Mouse (Mus musculus) lung, embryonic 14.5 days (tissue): ENCODE measurements around the gene Sema3e. TPM values are rescaled to one million over a fixed set of nuclear protein-coding genes. Genes with fewer than 3 reads are reported as not detected.

ENCODE experiments used
- ATAC-seq: fragments of 200-750 bp; cut with Nextera tagmentation; 2 replicates; pipeline ENCODE4 v1.8.0; 2017; ENCODE audit warnings: mild to moderate bottlenecking, moderate TSS enrichment, moderate library complexity; ENCODE audit not compliant: insufficient read depth
- DNase-seq: peaks from one replicate; pipeline ENCODE4 v3.0.0-alpha.2; 2015
- H3K27ac ChIP-seq: fragments of 300-500 bp; sonication (generic); 2 replicates; pipeline ENCODE4 v1.5.1; 2014; ENCODE audit warnings: low read depth, mild to moderate bottlenecking, moderate library complexity
- H3K27me3 ChIP-seq: fragments of 300-500 bp; sonication (generic); 2 replicates; pipeline ENCODE4 v1.6.1; 2014; ENCODE audit warnings: low read length, control low read depth; ENCODE audit not compliant: insufficient read depth
- H3K36me3 ChIP-seq: fragments of 300-500 bp; sonication (generic); 2 replicates; pipeline ENCODE4 v1.6.1; 2014; ENCODE audit warnings: control low read depth; ENCODE audit not compliant: insufficient read depth
- H3K4me1 ChIP-seq: fragments of 300-500 bp; sonication (generic); 2 replicates; pipeline ENCODE4 v1.6.1; 2014; ENCODE audit warnings: antibody characterized with exemption, control low read depth; ENCODE audit not compliant: insufficient read depth
- H3K4me2 ChIP-seq: fragments of 300-500 bp; sonication (generic); 2 replicates; pipeline ENCODE4 v1.6.1; 2014; ENCODE audit warnings: mild to moderate bottlenecking
- H3K4me3 ChIP-seq: fragments of 300-500 bp; sonication (generic); 2 replicates; pipeline ENCODE4 v1.5.1; 2014; ENCODE audit warnings: low read depth, low read length
- H3K9ac ChIP-seq: fragments of 300-500 bp; sonication (generic); 2 replicates; pipeline ENCODE4 v1.6.1; 2014
- H3K9me3 ChIP-seq: fragments of 300-500 bp; sonication (generic); 2 replicates; pipeline ENCODE4 v1.6.1; 2016; ENCODE audit warnings: low read depth, low read length, control low read depth
- CTCF ChIP-seq: IDR thresholded peaks from 2 replicates; pipeline ENCODE4 v1.5.1; 2016; ENCODE audit warnings: antibody characterized with exemption, low read depth
- WGBS: fragments of 180-500 bp; shearing (Covaris S2); extraction: QIAGEN DNeasy Blood & Tissue Kit; methylation state at CpG from one replicate; pipeline ENCODE4 v1.1.7; 2014; 5-methylcytosine and 5-hydroxymethylcytosine counted together
- polyA plus RNA-seq: library from polyadenylated mRNA; unstranded; fragments of >200 nt; fragmentation: Nextera tagmentation; extraction: Ambion mirVana; gene quantifications from 2 replicates; pipeline ENCODE4 v1.2.1, GENCODE M21; 2014

Sema3e gene
- polyA plus RNA-seq, 1 experiment from 2014 or later: 18.7 TPM

GRCm38 (mm10) chr5:14040208-14040607, 15.1 kb downstream of the Sema3e start:
- WGBS: 17% methylated on average over 4 of the region's 4 CpGs
- DNase-seq: peak; percentile 24
- H3K4me2 ChIP-seq: no peak overlapping the region
- H3K4me1 ChIP-seq: no peaks in the 10 kb centered on the region
- TF ChIP-seq CTCF: no peak
- no peaks in the 10 kb centered on the region for H3K9me3 ChIP-seq
- H3K36me3 ChIP-seq: no peaks in the 10 kb centered on the region
- no peak overlapping the region for H3K4me3 ChIP-seq
- ATAC-seq: peak; percentile 76; the same call in 1 of the 2 replicates
- peak overlapping the region; percentile 63; the same call in 1 of the 2 replicates for H3K27ac ChIP-seq
- H3K9ac ChIP-seq: no peak overlapping the region
- no peaks in the 10 kb centered on the region for H3K27me3 ChIP-seq

GRCm38 (mm10) chr5:14043116-14043515, 18.0 kb downstream of the Sema3e start:
- Histone ChIP-seq H3K4me1 (no peaks in the 10 kb centered on the region), H3K4me2 (no peak overlapping the region), H3K4me3 (no peak overlapping the region), H3K36me3 (no peaks in the 10 kb centered on the region), H3K9me3 (no peaks in the 10 kb centered on the region), H3K27ac (no peak overlapping the region), H3K27me3 (no peaks in the 10 kb centered on the region), H3K9ac (no peak overlapping the region)
- DNase-seq: no peak
- no peak for ATAC-seq
- 86% methylated on average over 5 of the region's 5 CpGs for WGBS
- TF ChIP-seq CTCF: no peak

- Histone ChIP-seq H3K27me3 (no peaks in the 10 kb centered on the region), H3K4me1 (no peaks in the 10 kb centered on the region), H3K36me3 (no peaks in the 10 kb centered on the region), H3K4me2 (no peak overlapping the region), H3K27ac (no peak overlapping the region), H3K4me3 (no peak overlapping the region), H3K9me3 (no peaks in the 10 kb centered on the region), H3K9ac (no peak overlapping the region)
- 86% methylated on average over 6 of the region's 6 CpGs for WGBS
- ATAC-seq: no peak
- no peak for TF ChIP-seq CTCF
- no peak for DNase-seq
Observed at GRCm38 (mm10) chr5:14043983-14044382, 18.9 kb downstream of the Sema3e start.

- DNase-seq: peak; percentile 67
- Histone ChIP-seq H3K27me3 (no peaks in the 10 kb centered on the region), H3K27ac (no peak overlapping the region), H3K9ac (no peak overlapping the region), H3K4me2 (peak overlapping the region; percentile 15; the same call in 1 of the 2 replicates), H3K4me1 (no peaks in the 10 kb centered on the region), H3K9me3 (no peaks in the 10 kb centered on the region), H3K4me3 (no peak overlapping the region), H3K36me3 (no peaks in the 10 kb centered on the region)
- no peak for TF ChIP-seq CTCF
- 23% methylated on average over 7 of the region's 7 CpGs for WGBS
- 0 out of 2 replicates have a peak, but pooled peaks have one; percentile 52 for ATAC-seq
Observed at GRCm38 (mm10) chr5:14048660-14049059, 23.6 kb downstream of the Sema3e start.

GRCm38 (mm10) chr5:14054472-14054871, 29.4 kb downstream of the Sema3e start:
- H3K4me2 ChIP-seq: no peak overlapping the region
- no peaks in the 10 kb centered on the region for H3K27me3 ChIP-seq
- no peaks in the 10 kb centered on the region for H3K9me3 ChIP-seq
- H3K4me1 ChIP-seq: no peaks in the 10 kb centered on the region
- H3K27ac ChIP-seq: no peak overlapping the region
- no peak overlapping the region for H3K4me3 ChIP-seq
- no peak for TF ChIP-seq CTCF
- 57% methylated on average over 5 of the region's 5 CpGs for WGBS
- DNase-seq (no peak), ATAC-seq (no peak)
- H3K36me3 ChIP-seq: no peaks in the 10 kb centered on the region
- no peak overlapping the region for H3K9ac ChIP-seq

GRCm38 (mm10) chr5:14059895-14060553, 34.9 kb downstream of the Sema3e start:
- no peak for TF ChIP-seq CTCF
- H3K9ac ChIP-seq: no peak overlapping the region
- no peaks in the 10 kb centered on the region for H3K27me3 ChIP-seq
- H3K9me3 ChIP-seq: no peaks in the 10 kb centered on the region
- no peak for DNase-seq
- H3K4me2 ChIP-seq: no peak overlapping the region
- 68% methylated on average over 4 of the region's 4 CpGs for WGBS
- no peak overlapping the region for H3K27ac ChIP-seq
- no peak for ATAC-seq
- H3K36me3 ChIP-seq: no peaks in the 10 kb centered on the region
- no peaks in the 10 kb centered on the region for H3K4me1 ChIP-seq
- no peak overlapping the region for H3K4me3 ChIP-seq

GRCm38 (mm10) chr5:14062918-14063481, 37.9 kb downstream of the Sema3e start:
- Histone ChIP-seq H3K4me1 (no peaks in the 10 kb centered on the region), H3K4me3 (no peak overlapping the region), H3K36me3 (no peaks in the 10 kb centered on the region), H3K27ac (no peak overlapping the region), H3K4me2 (no peak overlapping the region), H3K27me3 (no peaks in the 10 kb centered on the region), H3K9ac (no peak overlapping the region), H3K9me3 (no peaks in the 10 kb centered on the region)
- ATAC-seq (no peak), DNase-seq (no peak)
- TF ChIP-seq CTCF: no peak
- 65% methylated on average over 4 of the region's 4 CpGs for WGBS
